Mouse (Mus musculus) G1E (cell line): ENCODE data around the gene B4galnt2. TPM values are rescaled to one million over a fixed set of nuclear protein-coding genes. Genes with fewer than 3 reads are reported as not detected.

Source experiments
- ATAC-seq: 2 replicates; pipeline ENCODE4 v1.8.0; 2016; ENCODE audit warnings: mild to moderate bottlenecking; ENCODE audit not compliant: insufficient number of reproducible peaks, poor library complexity, low FRiP score, severe bottlenecking; ENCODE audit errors: extremely low read depth
- DNase-seq: peaks from one replicate; pipeline ENCODE4 v3.0.0; 2012; ENCODE audit warnings: low spot score
- H3K27me3 ChIP-seq: 2 replicates; pipeline ENCODE4 v1.6.1; 2012; ENCODE audit warnings: mild to moderate bottlenecking, low read length, inconsistent platforms; ENCODE audit not compliant: insufficient read depth
- H3K36me3 ChIP-seq: replicated peaks from 2 replicates; pipeline ENCODE3; 2012; ENCODE audit warnings: mild to moderate bottlenecking, inconsistent platforms
- H3K4me1 ChIP-seq: 2 replicates; pipeline ENCODE4 v1.6.1; 2012; ENCODE audit warnings: low read depth, low read length, inconsistent platforms, mixed read lengths; ENCODE audit not compliant: insufficient read depth
- H3K4me3 ChIP-seq: 2 replicates; pipeline ENCODE4 v1.5.1; 2012; ENCODE audit warnings: low read depth, mild to moderate bottlenecking, inconsistent platforms, low read length, moderate library complexity, mixed read lengths
- H3K9me3 ChIP-seq: replicated peaks from 2 replicates; pipeline ENCODE4 v1.6.1; 2012; ENCODE audit warnings: inconsistent platforms
- CTCF ChIP-seq: IDR thresholded peaks from 2 replicates; pipeline ENCODE4 v1.5.1; 2012; ENCODE audit warnings: low read depth, low read length, inconsistent platforms, mixed read lengths
- GATA1 ChIP-seq: IDR thresholded peaks from 2 replicates; pipeline ENCODE4 v1.6.1; 2012; ENCODE audit warnings: borderline replicate concordance, low read length, inconsistent platforms, mixed read lengths
- GATA2 ChIP-seq: IDR thresholded peaks from 2 replicates; pipeline ENCODE4 v1.6.1; 2012; ENCODE audit warnings: low read depth, low read length, inconsistent platforms, borderline replicate concordance
- POLR2AphosphoS5 ChIP-seq: IDR thresholded peaks from 2 replicates; pipeline ENCODE4 v1.6.1; 2012; ENCODE audit warnings: low read depth, low read length, inconsistent platforms; ENCODE audit not compliant: insufficient replicate concordance
- TAL1 ChIP-seq: conservative IDR thresholded peaks from 2 replicates; pipeline ENCODE4 v1.6.1; 2012; ENCODE audit warnings: low read depth, low read length, inconsistent platforms, mixed read lengths
- polyA plus RNA-seq: library from polyadenylated mRNA; stranded (reverse); fragments of >175 nt; gene quantifications from 2 replicates; pipeline ENCODE4 v1.2.3, GENCODE M21; 2012
- total RNA-seq, 2 experiments: library from RNA; stranded (forward) in 1 of 2; stranded (reverse) in 1 of 2; fragments of 200-1000 nt in 1 of 2; fragments of >200 nt in 1 of 2; fragmentation: Nextera tagmentation in 1 of 2; gene quantifications; 2 replicates each; pipeline ENCODE4 v1.2.3; 2014 to 2017

The B4galnt2 gene
- total and polyA plus RNA-seq, 3 experiments = 0.05 TPM; not detected in 2

DNA sequence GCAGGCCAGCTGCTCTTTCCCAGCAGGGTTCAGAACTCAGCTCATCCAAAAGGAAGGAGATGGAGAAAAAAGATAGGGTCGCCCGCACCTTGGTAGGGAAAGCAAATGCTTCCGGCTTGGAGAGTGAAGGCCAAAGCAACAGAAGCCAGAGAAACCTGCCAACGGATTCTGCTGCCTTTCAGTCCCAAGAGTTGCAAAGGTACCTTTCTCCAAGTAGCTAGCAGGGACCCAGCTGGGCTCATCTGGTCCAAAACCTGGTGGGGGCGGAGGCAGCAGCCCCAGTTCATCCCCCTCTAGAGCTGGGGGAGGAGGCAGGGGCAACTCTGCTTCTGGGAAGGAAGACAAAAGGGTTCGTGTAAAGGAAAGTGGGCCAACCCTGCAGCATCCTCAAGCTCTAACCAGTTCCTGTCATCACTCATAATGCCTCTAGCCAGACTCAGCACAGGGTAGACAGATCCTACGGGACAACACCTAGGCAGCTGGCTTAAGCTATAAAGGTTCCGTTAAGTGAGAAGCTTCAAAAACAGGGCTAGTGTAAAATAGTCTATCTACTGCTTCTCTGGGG, 81.6 kb downstream of the B4galnt2 start:
- TF ChIP-seq TAL1 = no peak
- no peak for TF ChIP-seq GATA2
- TF ChIP-seq GATA1 = no peak
- TF ChIP-seq CTCF = no peak
- TF ChIP-seq POLR2AphosphoS5 = no peak
- DNase-seq = no peak
- Histone ChIP-seq H3K36me3 (peaks cover 79% of the 10 kb centered on the region), H3K27me3 (no peaks in the 10 kb centered on the region; the same call in 1 of the 2 replicates), H3K4me1 (peaks cover 98% of the 10 kb centered on the region), H3K4me3 (peak overlapping the region; percentile 72; the same call in 1 of the 2 replicates), H3K9me3 (peaks cover 13% of the 10 kb centered on the region)
- no peak for ATAC-seq

DNA sequence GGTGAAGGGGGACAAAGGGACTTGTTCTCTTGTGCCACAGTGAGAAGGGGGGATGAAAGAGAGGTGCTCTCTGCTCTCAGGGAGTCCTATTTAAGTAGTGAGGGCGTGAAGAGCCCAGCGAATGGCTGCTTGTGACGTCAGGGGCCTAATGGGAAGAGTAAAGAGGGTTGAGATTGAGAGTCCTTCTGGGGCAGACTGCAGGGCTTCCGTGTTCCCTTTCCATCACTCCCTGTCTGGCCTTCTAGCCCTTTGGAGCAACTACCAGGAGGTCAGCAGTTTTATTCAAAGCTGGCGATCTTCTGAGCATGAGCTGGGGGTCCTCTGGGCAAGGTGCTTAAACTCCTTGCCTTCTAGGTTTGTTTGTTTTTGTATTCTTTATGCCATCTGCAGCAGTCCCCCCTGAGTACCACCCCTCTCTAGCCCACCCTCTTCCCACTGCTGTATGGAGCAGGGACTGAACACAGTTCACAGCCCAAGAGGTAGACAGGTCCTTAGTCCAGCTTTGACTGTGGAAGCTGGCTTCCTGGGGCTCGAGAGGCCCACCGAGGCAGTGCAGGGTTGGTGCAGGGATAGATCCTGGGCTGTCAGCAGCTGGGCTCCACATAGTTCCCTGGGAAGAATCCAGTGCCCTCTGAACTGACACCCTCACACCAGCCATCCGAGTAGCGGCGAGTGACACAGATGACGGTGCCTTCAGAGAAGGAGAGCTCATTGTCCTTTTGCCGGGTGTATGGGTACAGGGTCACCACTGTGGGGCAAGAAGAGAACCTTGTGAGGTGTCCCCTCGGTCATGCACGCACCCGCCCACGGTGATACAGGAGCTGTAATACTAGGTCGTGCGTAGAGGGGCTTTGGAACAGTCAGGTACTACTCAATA, 82.3 kb downstream of the B4galnt2 start:
- peaks cover 98% of the 10 kb centered on the region for H3K4me1 ChIP-seq
- ATAC-seq (no peak), DNase-seq (no peak)
- TF ChIP-seq TAL1 = no peak
- no peak for TF ChIP-seq GATA1
- no peak for TF ChIP-seq GATA2
- no peak for TF ChIP-seq POLR2AphosphoS5
- TF ChIP-seq CTCF = no peak
- peak overlapping the region; percentile 16; the same call in 1 of the 2 replicates for H3K4me3 ChIP-seq
- peaks cover 77% of the 10 kb centered on the region for H3K36me3 ChIP-seq
- H3K9me3 ChIP-seq = peaks cover 13% of the 10 kb centered on the region
- H3K27me3 ChIP-seq = no peaks in the 10 kb centered on the region; the same call in 1 of the 2 replicates

GRCm38 (mm10) chr11:95831641-95832040, 83.0 kb downstream of the B4galnt2 start:
- Histone ChIP-seq H3K9me3 (peaks cover 13% of the 10 kb centered on the region), H3K27me3 (no peaks in the 10 kb centered on the region; the same call in 1 of the 2 replicates), H3K4me3 (no peak overlapping the region), H3K36me3 (peaks cover 70% of the 10 kb centered on the region), H3K4me1 (peaks cover 98% of the 10 kb centered on the region)
- no peak for TF ChIP-seq GATA1
- no peak for TF ChIP-seq GATA2
- TF ChIP-seq POLR2AphosphoS5 = no peak
- TF ChIP-seq TAL1 = no peak
- TF ChIP-seq CTCF = no peak
- DNase-seq (no peak), ATAC-seq (no peak)

- Histone ChIP-seq H3K4me3 (no peak overlapping the region; the same call in 1 of the 2 replicates), H3K36me3 (peaks cover 66% of the 10 kb centered on the region), H3K4me1 (peaks cover 98% of the 10 kb centered on the region), H3K27me3 (no peaks in the 10 kb centered on the region; the same call in 1 of the 2 replicates), H3K9me3 (peaks cover 13% of the 10 kb centered on the region)
- DNase-seq (no peak), ATAC-seq (no peak)
- no peak for TF ChIP-seq GATA1
- TF ChIP-seq POLR2AphosphoS5 = no peak
- TF ChIP-seq TAL1 = no peak
- TF ChIP-seq CTCF = no peak
- TF ChIP-seq GATA2 = no peak
These were observed 83.4 kb downstream of the B4galnt2 start for GRCm38 (mm10) chr11:95831276-95831619.

DNA sequence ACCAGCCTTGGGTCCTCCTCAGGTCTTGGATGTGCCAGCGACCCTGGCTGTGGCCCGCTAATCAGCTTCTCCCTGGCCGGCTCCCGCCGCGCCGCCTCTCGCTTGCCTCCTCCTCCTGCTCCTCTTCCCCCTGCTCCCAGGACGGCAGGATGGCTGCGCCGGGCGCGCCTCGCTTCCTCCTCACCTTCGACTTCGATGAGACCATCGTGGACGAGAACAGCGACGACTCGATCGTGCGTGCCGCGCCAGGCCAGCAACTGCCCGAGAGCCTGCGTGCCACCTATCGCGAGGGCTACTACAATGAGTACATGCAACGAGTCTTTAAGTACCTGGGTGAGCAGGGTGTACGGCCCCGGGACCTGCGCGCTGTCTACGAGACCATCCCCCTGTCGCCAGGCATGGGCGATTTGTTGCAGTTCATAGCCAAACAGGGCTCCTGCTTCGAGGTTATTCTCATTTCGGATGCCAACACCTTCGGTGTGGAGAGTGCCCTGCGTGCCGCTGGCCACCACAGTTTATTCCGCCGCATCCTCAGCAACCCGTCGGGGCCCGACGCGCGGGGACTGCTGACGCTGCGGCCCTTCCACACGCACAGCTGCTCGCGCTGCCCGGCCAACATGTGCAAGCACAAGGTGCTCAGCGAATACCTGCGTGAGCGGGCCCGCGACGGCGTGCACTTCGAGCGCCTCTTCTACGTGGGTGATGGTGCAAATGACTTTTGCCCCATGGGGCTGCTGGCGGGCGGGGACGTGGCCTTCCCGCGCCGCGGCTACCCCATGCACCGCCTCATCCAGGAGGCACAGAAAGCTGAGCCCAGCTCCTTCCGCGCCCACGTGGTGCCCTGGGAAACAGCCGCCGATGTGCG, 84.0 kb downstream of the B4galnt2 start:
- H3K27me3 ChIP-seq = no peaks in the 10 kb centered on the region; the same call in 1 of the 2 replicates
- H3K4me3 ChIP-seq = peak overlapping the region; percentile 31; the same call in 1 of the 2 replicates
- H3K9me3 ChIP-seq = peaks cover 13% of the 10 kb centered on the region
- no peak for DNase-seq
- peaks cover 60% of the 10 kb centered on the region for H3K36me3 ChIP-seq
- H3K4me1 ChIP-seq = peaks cover 96% of the 10 kb centered on the region
- no peak for ATAC-seq
- no peak for TF ChIP-seq TAL1
- no peak for TF ChIP-seq POLR2AphosphoS5
- no peak for TF ChIP-seq CTCF
- TF ChIP-seq GATA2 = no peak
- no peak for TF ChIP-seq GATA1
